Mouse (Mus musculus) adrenal gland, adult 2 months (tissue): Measurements from ENCODE around the gene Tspan3. TPM values are rescaled to one million over a fixed set of nuclear protein-coding genes. Genes with fewer than 3 reads are reported as not detected.
A peak's percentile ranks its signal among the peaks of the same experiment; 100 is the strongest.

Source experiments
- DNase-seq: peaks from one replicate; pipeline ENCODE4 v3.0.0; 2021
- polyA plus RNA-seq: library from polyadenylated mRNA; depleted of rRNA; stranded (reverse); fragments of >200 nt; gene quantifications from 2 replicates; pipeline ENCODE4 v1.2.3, GENCODE M21; 2012; rRNA removed
- total RNA-seq, 2 experiments: library from RNA; stranded (reverse); gene quantifications; 2 replicates each; pipeline ENCODE4 v1.2.3; 2021

Tspan3 gene
- total and polyA plus RNA-seq, 3 experiments, result 80.4 to 160 (median 133) TPM

DNA sequence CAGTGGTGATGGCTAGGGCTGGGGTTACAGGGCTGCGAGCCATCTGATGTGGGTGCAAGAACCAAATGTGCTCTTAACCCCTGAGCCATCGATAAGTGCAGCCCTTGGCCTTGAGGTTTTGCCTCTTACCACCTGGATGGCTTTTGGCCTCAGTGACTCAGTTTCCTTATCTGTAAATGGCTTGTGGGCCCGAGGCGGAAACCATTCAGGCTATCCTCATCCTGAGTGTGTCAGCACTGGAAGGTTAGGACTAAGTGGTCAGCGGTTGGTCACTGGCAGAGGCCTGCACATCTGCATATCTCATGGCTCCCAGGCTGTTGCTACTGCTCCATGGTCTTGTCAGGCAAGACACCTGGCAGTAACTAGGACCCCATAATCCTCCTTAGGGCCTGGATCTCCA is 47.2 kb downstream of the Tspan3 start:
- no peak for DNase-seq

DNA sequence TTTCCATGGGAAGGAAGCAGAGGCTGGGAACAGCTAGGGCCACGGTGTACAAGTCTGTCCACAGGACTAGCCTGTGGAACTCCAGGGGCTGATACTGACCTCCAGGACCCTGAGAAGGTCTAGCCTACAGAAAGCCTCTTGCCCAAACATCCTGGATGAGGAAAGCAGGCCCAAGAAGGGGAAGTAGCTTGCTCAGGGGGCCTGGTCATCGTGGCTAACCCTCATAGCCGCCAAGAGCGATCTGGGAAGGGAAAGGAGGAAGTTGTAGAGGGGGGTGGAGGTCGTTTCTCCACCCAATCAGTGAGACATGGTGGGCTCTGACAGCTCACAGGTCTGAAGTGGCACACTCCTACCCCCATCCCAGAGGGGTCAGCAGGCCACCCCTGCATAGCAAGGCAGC is 57.1 kb downstream of the Tspan3 start:
- DNase-seq, result peak; percentile 15

DNA sequence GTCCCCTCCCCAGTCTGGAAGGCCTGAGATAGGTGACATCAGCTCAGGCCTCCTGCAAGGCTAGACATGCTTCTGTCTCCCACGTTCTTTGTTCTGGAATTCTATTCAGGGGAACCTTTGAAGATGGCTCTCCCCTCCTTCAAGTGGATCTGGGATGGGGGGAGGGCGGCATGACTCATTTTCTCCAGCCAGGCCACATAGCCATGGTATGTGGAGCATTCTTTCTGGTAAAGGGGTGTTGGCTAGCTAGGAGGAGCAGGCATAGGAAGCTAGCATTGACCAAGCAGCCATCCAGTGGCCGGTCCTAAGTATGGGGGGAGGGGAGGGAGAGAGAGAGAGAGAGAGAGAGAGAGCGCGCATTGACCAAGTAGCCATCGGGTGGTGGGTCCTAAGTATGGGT is 57.8 kb downstream of the Tspan3 start:
- no peak for DNase-seq

DNA sequence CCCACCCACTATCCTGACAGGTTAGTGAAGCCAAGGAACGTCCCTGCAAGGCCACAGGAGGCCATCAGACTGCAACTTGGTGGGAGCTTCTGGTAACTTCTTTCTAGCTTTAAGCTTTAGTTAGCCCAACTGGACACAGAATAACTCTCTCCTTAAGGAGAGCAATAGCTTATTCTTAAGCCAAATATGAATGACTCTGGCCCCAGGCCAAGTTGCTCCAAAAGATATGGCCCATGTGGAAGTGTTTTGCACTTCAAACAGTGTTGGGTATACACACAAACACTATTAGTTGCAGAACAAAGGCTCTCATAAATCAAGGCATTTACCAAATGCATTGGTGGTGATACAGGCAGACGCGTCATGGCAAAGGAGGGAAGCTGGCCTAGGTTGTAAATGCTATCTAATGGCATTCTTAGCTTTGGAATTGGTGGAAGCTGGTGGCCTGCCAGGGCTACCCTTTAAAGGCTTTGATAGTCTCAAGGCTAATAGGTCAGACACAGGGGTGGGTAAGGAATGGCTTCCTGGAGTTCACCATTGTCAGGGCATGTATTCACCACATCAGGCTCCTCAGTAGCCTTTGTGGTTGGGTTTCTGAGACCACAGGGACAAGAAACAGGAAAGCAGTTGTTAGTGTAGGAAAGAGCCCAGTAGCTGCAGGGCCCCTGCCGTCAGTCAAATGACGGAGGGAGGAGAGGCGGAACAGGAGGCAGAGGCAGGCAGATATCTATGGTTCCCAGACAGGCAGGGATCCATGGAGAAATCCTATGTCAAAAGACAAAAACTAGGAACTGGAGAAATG is 58.8 kb downstream of the Tspan3 start:
- no peak for DNase-seq

DNA sequence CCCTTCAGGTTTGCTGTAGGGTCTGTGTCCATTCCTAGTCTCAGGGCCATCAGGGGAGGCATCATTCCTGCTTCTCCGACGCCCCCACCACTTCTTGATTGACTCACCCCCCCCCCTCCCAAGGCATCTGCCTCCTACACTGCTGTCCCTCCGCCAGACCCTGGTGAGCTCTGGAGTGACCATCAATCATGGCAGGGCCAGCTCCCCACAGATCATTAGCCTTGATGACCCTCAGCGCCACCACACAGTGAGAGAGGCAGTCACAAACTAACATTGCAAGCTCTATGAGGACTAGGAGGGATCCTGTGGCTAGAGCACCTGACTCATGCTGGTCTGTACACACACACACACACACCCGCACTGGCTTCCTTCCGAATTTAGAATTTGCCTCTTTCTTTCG is 60.4 kb downstream of the Tspan3 start:
- DNase-seq, result no peak

DNA sequence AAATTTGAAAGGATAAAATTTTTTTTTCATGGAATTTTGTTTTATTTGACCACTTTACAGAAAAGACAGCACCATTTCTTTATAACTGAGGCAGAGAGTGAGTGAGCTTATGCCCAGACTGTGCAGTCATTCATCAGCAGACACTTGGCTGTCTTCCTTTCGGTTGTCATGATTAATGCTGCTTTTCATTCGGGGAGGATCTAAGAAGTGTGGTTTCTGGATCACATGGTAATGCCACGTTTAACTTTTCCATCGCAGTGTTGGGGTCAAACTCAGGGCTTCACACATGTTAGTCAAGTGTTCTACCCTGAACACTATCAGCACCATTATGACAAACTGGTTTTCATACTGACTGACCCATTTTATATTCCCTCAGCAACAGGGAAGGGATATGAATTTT is 64.3 kb downstream of the Tspan3 start:
- DNase-seq, result peak; percentile 24

DNA sequence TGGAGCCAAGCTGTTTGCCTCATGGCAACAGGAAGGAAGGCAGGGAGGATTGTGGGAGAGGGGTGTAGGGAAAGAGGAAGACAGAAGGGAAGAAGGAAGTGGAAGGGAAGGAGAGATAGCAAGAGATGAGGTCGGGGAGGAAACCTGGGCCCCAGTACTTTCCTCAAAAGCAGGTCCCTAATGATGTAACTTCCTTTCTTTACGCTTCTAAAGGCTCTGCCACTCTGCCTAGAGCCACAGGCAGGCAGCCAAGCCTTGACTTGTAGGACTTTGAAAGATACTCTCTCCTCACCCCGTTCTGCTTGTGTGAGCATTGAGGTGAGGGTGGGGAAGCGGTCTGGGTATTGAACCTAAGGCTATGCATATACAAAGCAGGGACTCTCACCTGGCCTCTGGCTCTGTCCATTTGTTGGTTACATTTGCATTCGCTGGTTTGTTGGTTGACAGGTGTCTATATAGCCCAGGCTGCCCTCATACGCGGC is 65.2 kb downstream of the Tspan3 start:
- DNase-seq, result no peak

DNA sequence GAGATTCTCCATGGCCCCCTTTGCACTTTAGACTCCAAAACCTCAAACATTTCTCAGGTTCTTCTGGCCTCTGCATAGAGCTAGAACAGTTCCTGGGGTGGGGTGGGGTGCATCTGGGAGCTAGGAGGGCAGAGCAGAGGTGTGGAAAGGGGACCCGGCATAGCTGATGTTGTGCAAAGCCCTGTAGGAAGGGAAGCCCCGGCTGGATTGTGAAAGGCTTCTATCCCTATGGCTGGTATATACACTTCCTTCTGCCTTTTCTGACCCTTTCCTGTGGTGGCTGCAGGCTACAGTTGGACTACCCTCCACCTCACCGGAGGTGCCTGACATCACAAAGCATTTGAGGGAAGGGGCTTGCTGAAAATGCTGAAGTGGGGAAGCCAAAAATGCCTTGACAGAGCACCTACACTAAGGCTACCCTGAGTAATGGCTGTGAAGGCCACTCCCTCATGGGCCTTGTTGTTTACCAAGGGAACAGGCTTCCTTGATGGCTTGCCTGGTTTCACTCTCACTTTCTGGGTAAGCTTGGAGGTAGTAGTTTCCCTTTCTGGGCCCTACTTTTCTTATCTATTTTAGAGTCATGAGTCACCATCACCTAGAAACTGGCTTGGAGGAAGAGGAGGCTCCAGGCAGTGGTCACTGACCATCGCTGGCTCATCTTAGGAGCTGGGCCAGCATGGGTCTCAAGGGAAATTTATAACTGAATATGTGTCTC is 67.5 kb downstream of the Tspan3 start:
- no peak for DNase-seq

DNA sequence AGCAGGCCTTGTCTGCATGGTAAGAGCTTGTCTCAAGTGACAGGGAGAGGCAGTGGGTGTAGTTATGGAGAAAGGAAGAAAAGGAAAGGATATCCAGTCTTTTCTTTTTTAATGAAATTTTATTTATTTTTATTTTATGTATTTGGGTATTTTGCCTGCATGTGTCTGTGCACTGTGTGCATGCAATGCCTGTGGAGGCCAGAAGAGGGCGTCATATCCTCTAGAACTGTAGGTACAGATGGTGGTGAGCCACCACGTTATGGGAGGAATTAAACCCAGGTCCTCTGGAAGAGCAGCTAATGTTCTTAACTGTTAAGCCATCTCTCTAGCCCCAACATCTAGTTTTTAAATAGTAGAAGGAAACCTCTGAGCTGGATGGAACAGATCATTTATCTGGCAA is 73.2 kb downstream of the Tspan3 start:
- no peak for DNase-seq

DNA sequence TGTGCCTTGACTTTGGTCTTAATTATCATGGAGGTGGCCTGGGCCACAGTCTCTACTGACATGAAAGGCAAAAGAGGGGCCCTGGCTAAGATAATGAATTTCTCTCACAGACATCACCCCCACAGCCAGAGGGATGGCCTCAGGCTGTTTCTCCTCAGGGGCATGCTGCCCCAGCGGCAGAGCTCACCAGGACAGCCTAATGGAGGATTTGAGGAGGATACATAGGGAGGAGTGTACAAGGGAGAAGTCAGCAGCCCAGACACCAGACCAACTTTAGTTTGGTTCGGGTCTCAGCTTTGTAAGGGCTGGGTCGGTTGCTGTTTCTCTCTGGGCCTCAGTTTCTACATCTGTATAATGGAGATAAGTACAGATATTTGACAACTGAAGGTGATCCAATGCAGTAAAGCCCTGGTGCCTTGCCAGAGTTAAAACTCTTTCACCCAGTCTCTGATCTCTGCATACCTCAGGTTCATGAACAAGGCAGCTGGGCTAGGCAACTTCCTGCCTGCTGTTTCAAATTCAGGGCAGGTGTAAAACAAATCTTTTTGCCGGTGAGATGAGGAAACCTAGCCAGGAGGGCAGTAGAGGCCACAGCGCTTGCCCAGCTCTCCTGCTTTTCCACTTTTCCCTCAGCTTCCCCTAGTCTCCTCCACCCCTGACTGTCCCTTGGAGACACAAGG is 74.6 kb downstream of the Tspan3 start:
- no peak for DNase-seq

DNA sequence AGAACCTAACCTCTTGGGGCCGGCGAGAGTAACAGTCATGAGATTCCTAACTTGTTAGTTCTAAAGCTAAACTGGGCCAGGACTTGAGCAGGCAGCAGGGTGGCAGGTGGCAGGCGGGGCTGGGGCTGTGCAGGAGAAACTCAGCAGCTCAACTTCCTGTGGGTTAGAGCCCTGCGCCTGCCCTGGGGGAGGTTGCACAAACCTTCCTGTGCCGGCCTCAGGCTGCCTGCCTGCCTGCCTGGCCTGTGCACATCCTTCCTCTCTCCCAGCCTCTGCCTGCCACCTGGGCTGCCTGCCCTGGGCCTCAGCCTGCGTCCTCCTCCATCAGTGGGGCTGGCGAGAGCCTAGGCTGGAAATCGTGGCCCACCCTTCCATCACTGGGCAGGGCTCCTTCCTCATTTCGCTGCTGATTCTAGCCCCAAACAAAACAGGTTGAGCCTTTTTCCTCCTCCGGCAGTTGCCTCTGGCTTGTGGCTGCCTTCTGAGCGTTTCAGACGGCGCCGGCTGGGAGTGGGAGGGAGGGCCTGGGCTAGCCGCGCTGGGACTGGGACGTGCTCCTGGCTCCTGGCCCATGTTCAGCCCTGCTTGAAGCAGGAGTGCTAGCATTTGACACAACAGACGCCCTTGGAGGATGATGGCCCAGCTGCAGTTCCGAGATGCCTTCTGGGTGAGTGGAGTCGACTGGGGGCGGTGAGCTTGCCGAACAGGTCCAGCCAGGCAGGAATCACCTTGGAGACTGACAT is 75.3 kb downstream of the Tspan3 start, which contains the start of gene Pstpip1:
Gene Pstpip1 (plus strand): TSS at position 185 of the 743 bp plus-strand sequence.
- DNase-seq, result peak; percentile 71

DNA sequence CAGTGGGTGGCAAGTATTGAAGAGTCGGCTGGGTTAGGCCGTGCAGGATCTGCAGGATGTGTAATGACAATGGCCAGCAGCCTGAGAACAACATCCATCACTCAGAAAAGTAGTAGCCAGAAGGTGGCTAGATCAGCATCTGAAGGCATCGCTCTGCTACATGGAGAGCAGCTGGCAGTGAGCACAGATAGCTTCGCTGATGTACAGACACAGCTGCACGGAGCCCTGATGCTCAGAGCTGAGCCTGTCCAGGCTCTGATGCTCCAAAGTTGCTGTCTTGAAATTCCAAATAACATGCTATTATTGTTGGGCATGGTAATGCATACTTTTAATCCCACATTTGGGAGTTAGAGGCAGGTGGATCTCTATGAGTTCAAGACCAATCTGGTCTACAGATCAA is 78.8 kb downstream of the Tspan3 start:
- no peak for DNase-seq

Other genes with a start within 250 kb of the Tspan3 start
- gene Scaper, start 227.4 kb downstream of the Tspan3 start, total RNA-seq, result 10 to 100 TPM; 10.9 to 12.3 TPM
- gene Scaper, start 227.4 kb downstream of the Tspan3 start, polyA plus RNA-seq, result 2.9 TPM in 2 replicates
- not detected for gene 4930563M21Rik, start 154.9 kb downstream of the Tspan3 start, total RNA-seq
- gene 4930563M21Rik, start 154.9 kb downstream of the Tspan3 start, polyA plus RNA-seq, result not detected in 2 replicates
- gene Rcn2, start 123.6 kb downstream of the Tspan3 start, total RNA-seq, result 10 to 100 TPM; 26.0 to 47.8 TPM
- gene Rcn2, start 123.6 kb downstream of the Tspan3 start, polyA plus RNA-seq, result 129 and 145 TPM in 2 replicates
- gene Pstpip1, start 75.5 kb downstream of the Tspan3 start, total RNA-seq, result 1 to 10 TPM; 1.2 to 2.1 TPM
- gene Pstpip1, start 75.5 kb downstream of the Tspan3 start, polyA plus RNA-seq, result 2.0 and 3.1 TPM in 2 replicates